Mouse (Mus musculus) ES-E14 (cell line): ENCODE data around the gene Spin1.

ENCODE experiments used
- HCFC1 ChIP-seq: IDR thresholded peaks from 2 replicates; pipeline ENCODE4 v1.6.1; 2012; ENCODE audit warnings: low read length, inconsistent platforms, borderline replicate concordance; ENCODE audit not compliant: insufficient read depth
- MAFK ChIP-seq: IDR thresholded peaks from 2 replicates; pipeline ENCODE4 v1.6.1; 2014; ENCODE audit warnings: mild to moderate bottlenecking, low read depth, low read length, inconsistent platforms; ENCODE audit not compliant: insufficient read depth

GRCm38 (mm10) chr13:51109517-51109916, 8.8 kb downstream of the Spin1 start:
- TF ChIP-seq HCFC1 (no peak), MAFK (no peak)
